Mouse (Mus musculus): ENCODE results near the gene Hist1h3e.

Gene Hist1h3e

DNA sequence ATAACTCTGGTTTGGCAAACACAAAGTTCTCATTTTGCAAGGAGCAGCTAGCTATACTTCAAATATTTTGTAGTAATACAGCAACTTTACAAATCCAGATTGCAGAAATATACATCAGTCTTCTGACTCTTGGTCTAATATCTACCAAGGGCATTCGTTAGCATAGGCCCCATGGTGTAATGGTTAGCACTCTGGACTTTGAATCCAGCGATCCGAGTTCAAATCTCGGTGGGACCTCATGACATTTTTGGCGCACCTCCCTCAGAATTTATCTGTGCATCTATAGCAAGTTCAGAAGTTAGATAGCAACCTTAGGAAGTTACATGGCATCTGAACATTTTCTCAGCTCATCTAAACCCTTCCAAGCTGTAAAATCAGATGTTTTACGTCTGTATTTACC, 43.3 kb downstream of the Hist1h3e start:
- peak; percentile 60 to 73 for DNase-seq (ENCODE audit: low spot score in 2 of 2)

DNA sequence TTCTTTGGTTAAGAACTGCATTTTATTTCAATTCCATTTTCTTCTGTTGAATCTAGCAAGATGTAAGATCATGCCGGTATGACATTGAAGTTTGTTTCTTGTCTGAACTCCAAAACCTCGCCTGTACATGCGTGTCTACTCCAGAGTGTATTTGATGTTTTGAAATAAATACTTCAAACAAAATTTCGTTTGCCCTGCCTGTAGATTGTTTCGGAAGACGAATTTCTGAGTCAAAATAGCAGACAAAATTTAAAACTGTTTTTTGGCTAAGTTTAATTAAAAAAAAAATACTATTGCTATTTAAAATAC, 43.9 kb downstream of the Hist1h3e start:
- no peak for DNase-seq (ENCODE audit: low spot score in 2 of 2)

DNA sequence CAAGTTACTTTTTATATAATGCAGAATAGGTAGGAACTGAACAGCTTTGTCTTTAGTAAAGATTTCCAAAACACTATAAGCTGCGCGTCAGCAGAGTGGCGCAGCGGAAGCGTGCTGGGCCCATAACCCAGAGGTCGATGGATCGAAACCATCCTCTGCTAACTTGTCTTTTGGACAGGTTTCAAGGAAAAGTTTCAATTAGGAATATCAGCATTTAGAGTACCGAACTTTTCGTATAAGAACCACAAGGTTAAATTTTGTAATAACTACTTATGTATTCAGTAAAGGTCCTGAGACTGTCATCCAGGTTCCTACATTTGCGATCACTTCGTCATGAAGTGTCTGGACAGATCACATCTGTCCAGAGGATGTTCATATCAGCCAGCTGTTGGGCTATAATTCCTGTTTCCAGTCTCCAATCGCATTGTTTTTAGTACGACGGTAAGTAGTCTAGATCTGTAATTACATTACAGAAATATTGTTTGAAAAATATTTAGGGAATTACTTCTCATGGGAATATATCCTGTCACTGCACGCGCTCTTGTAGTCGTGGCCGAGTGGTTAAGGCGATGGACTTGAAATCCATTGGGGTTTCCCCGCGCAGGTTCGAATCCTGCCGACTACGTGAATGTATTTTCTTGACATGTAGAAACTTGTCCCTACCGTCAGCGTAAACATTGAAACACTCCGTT, 44.4 kb downstream of the Hist1h3e start:
- peak; percentile 75 to 89 for DNase-seq (ENCODE audit: low spot score in 2 of 2)

DNA sequence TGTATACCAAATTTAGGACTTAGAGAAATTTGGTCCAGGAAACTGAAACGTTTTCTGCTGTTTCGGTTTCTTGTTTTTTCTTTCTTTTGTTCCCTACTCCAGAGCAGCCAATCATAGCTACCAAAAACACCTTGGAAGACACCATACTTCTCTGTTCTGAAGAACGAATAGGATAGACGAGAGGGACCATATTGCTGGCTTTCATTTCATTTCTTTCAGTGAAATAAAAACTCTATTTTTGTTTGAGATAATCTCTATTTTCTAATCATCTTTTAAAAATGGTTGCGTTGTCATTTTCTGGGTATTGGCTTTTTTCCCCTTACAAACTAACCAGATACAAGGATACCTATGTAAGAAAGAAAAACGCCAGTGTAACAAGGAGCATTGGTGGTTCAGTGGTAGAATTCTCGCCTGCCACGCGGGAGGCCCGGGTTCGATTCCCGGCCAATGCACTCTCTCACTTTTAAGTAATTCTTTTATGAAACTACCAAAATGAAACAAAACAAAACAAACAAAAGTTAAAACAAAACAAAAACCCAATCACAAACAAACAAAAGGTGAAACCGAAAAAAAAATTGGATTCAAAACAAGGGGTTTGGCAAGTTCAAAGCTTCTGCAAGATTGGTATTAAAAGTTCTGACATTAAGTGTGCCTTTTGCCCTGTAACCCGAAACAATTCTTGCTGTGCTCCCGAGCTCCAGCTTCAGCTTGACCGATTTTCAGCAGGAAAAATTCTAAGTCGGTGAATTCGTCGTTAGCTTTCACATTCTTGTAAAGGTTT, 45.2 kb downstream of the Hist1h3e start:
- DNase-seq (ENCODE audit: low spot score in 2 of 2) = peak; percentile 48 to 75

DNA sequence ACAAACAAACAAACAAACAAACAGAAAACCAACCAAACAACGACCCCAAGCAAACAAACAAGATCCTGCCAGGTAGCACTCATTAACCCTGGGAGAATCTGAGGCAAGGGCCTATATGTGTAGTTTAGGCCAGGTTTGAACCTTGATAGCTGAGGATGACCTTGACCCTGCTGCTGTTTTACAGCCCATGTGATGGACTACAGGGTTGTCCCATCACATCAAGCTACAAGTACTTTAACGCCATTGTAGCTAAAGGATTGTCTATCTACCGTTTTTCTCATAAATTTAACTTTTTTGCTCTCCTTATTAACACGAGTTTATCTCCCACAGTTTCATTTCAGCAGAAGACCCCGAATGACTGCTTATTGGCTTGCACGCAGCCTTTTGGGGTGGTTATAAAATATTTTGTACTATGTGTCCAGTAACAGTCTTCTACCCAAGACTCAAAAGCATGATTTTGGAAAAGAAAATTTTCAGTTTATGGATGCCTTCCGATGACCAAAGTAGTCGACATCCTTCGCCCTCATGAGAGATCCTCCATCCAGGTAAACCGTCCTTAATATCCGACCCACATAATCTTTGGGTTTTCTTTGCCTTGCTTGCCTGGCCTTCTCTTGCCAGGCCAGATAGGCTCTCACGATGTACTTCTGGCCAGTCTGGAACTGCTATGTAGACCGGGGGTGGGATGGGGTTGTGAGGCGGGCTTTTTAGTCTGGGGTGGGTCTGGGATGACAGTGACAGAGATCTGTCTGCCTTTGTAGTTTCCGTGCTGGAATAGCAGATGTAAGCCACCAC, 46.1 kb downstream of the Hist1h3e start:
- DNase-seq (ENCODE audit: low spot score in 2 of 2) = no peak

DNA sequence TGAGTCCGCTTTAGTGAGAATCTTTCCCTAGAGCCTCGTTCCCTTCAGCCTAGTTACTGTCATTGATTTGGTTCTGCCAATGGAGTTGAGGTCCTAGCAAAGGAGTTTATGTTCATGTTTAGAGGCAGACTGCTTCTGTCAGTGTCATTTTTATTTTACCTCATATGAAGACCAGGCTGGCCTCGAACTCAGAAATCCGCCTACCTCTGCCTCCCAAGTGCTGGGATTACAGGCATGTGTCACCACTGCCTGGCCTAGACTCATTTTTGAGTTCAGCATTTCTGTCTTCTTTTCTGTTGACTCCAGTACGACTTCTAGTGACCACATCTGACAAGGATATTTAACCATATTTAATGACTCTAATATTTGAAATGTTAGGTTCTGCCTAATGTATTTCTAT, 46.9 kb downstream of the Hist1h3e start:
- DNase-seq (ENCODE audit: low spot score in 2 of 2) = no peak

DNA sequence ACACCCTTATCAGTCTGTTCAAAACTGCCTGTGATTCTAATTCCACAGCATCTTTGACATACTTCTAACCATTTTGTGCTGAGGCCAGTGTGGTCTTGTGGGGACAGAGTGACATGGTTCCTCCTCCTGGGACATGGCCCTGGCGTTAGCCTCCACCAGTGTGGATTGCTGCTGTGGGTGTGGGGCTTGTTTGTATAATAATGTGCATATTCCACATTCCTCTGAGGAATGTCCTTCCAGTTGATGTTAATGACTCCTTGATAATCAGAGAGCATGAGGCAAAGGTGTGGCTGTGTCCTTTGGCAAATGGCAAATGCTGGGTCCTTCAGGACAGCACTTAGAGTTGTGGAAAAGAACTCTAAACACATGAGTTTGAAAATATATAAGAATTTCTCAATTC, 48.7 kb downstream of the Hist1h3e start:
- no peak for DNase-seq (ENCODE audit: low spot score in 2 of 2)
